Mouse (Mus musculus) liver, adult 2 months (tissue): ENCODE results near the gene Slc2a9.

ENCODE experiments used
- CTCF ChIP-seq: fragments of 200-500 bp; IDR thresholded peaks from 2 replicates; pipeline ENCODE4 v1.5.1; 2011; ENCODE audit warnings: low read depth, low read length, control low read depth
- POLR2A ChIP-seq: fragments of 200-500 bp; IDR thresholded peaks from 2 replicates; pipeline ENCODE4 v1.6.1; 2011; ENCODE audit warnings: low read length, control low read depth; ENCODE audit not compliant: insufficient read depth; ENCODE audit errors: extremely low read depth

- no peak for TF ChIP-seq CTCF
- TF ChIP-seq POLR2A: no peak
Measured at GRCm38 (mm10) chr5:38372369-38372768, 130.6 kb downstream of the Slc2a9 start.
